Mouse (Mus musculus) heart, embryonic 16.5 days (tissue): ENCODE measurements at regions not wholly inside any gene's neighbourhood (a gene's known extent, or its start where the extent isn't known, plus 50 kb on each side); places are given as distances from the start of the nearest gene placed in this dataset.

Source experiments
- ATAC-seq: fragments of 200-750 bp; cut with Nextera tagmentation; replicated peaks from 2 replicates; pipeline ENCODE4 v1.8.0; 2017; ENCODE audit warnings: moderate number of reproducible peaks; ENCODE audit not compliant: insufficient read depth, low FRiP score; ENCODE audit errors: extremely low read depth
- H3K27ac ChIP-seq: fragments of 300-500 bp; sonication (generic); 2 replicates; pipeline ENCODE4 v1.5.1; 2014; ENCODE audit warnings: mild to moderate bottlenecking, low read length, control low read depth, moderate library complexity
- H3K27me3 ChIP-seq: fragments of 300-500 bp; sonication (generic); 2 replicates; pipeline ENCODE4 v1.6.1; 2014; ENCODE audit warnings: low read length, mixed read lengths; ENCODE audit not compliant: control insufficient read depth, insufficient read depth
- H3K36me3 ChIP-seq: fragments of 300-500 bp; sonication (generic); 2 replicates; pipeline ENCODE4 v1.6.1; 2014; ENCODE audit not compliant: control insufficient read depth, insufficient read depth
- H3K4me1 ChIP-seq: fragments of 300-500 bp; sonication (generic); 2 replicates; pipeline ENCODE4 v1.6.1; 2014; ENCODE audit warnings: low read length, mixed read lengths; ENCODE audit not compliant: control insufficient read depth, insufficient read depth
- H3K4me2 ChIP-seq: fragments of 300-500 bp; sonication (generic); 2 replicates; pipeline ENCODE4 v1.6.1; 2014; ENCODE audit warnings: low read depth, mild to moderate bottlenecking, control low read depth, low read length
- H3K4me3 ChIP-seq: fragments of 300-500 bp; sonication (generic); 2 replicates; pipeline ENCODE4 v1.5.1; 2014; ENCODE audit warnings: mild to moderate bottlenecking, control low read depth, low read length
- H3K9ac ChIP-seq: fragments of 300-500 bp; sonication (generic); 2 replicates; pipeline ENCODE4 v1.6.1; 2014; ENCODE audit warnings: low read length, control low read depth
- H3K9me3 ChIP-seq: fragments of 300-500 bp; sonication (generic); replicated peaks from 2 replicates; pipeline ENCODE4 v1.6.1; 2016; ENCODE audit warnings: low read length; ENCODE audit not compliant: control insufficient read depth
- WGBS: fragments of 180-500 bp; shearing (Covaris S2); extraction: QIAGEN DNeasy Blood & Tissue Kit; methylation state at CpG from one replicate; pipeline ENCODE4 v1.1.7; 2014; 5-methylcytosine and 5-hydroxymethylcytosine counted together

GRCm38 (mm10) chr10:98676907-98677306, 237.3 kb upstream of the Atp2b1 start:
- Histone ChIP-seq H3K27me3 (no peaks in the 10 kb centered on the region), H3K4me1 (no peaks in the 10 kb centered on the region), H3K36me3 (no peaks in the 10 kb centered on the region), H3K4me2 (no peak overlapping the region), H3K9me3 (no peaks in the 10 kb centered on the region), H3K9ac (no peak overlapping the region), H3K27ac (no peak overlapping the region), H3K4me3 (no peak overlapping the region)
- no peak for ATAC-seq
- WGBS = 57% methylated on average over 2 of the region's 2 CpGs

GRCm38 (mm10) chr10:98678234-98678633, 236.0 kb upstream of the Atp2b1 start:
- 76% methylated on average over 4 of the region's 4 CpGs for WGBS
- H3K4me2 ChIP-seq = no peak overlapping the region
- no peaks in the 10 kb centered on the region for H3K9me3 ChIP-seq
- no peaks in the 10 kb centered on the region for H3K36me3 ChIP-seq
- no peaks in the 10 kb centered on the region for H3K27me3 ChIP-seq
- no peaks in the 10 kb centered on the region for H3K4me1 ChIP-seq
- H3K27ac ChIP-seq = no peak overlapping the region
- no peak overlapping the region for H3K4me3 ChIP-seq
- no peak for ATAC-seq
- H3K9ac ChIP-seq = no peak overlapping the region

- H3K4me2 ChIP-seq = no peak overlapping the region
- no peak for ATAC-seq
- no peak overlapping the region for H3K27ac ChIP-seq
- no peaks in the 10 kb centered on the region for H3K36me3 ChIP-seq
- H3K9ac ChIP-seq = no peak overlapping the region
- H3K27me3 ChIP-seq = no peaks in the 10 kb centered on the region
- 88% methylated on average over 1 of the region's 1 CpGs for WGBS
- H3K4me1 ChIP-seq = no peaks in the 10 kb centered on the region; the same call in 1 of the 2 replicates
- H3K9me3 ChIP-seq = no peaks in the 10 kb centered on the region
- no peak overlapping the region for H3K4me3 ChIP-seq
Observed at GRCm38 (mm10) chr10:98682436-98682835, 231.8 kb upstream of the Atp2b1 start.

GRCm38 (mm10) chr10:98684195-98684594, 230.0 kb upstream of the Atp2b1 start:
- ATAC-seq = peak; percentile 65; the same call in 1 of the 2 replicates
- Histone ChIP-seq H3K4me2 (peak overlapping the region; percentile 45), H3K4me1 (no peaks in the 10 kb centered on the region; the same call in 1 of the 2 replicates), H3K9me3 (no peaks in the 10 kb centered on the region), H3K27ac (peak overlapping the region; percentile 33; the same call in 1 of the 2 replicates), H3K4me3 (peak overlapping the region; percentile 20), H3K9ac (0 out of 2 replicates have a peak overlapping the region, but pooled peaks have one; percentile 3), H3K36me3 (no peaks in the 10 kb centered on the region), H3K27me3 (no peaks in the 10 kb centered on the region)
- WGBS = 23% methylated on average over 12 of the region's 12 CpGs

- 67% methylated on average over 8 of the region's 8 CpGs for WGBS
- Histone ChIP-seq H3K27ac (no peak overlapping the region), H3K27me3 (no peaks in the 10 kb centered on the region), H3K9me3 (no peaks in the 10 kb centered on the region), H3K9ac (no peak overlapping the region), H3K4me1 (no peaks in the 10 kb centered on the region; the same call in 1 of the 2 replicates), H3K4me3 (no peak overlapping the region; the same call in 1 of the 2 replicates), H3K36me3 (no peaks in the 10 kb centered on the region), H3K4me2 (peak overlapping the region; percentile 45)
- no peak for ATAC-seq
Observed at GRCm38 (mm10) chr10:98684707-98685106, 229.5 kb upstream of the Atp2b1 start.

GRCm38 (mm10) chr10:98685739-98686138, 228.5 kb upstream of the Atp2b1 start:
- 82% methylated on average over 2 of the region's 2 CpGs for WGBS
- Histone ChIP-seq H3K9ac (no peak overlapping the region), H3K27ac (no peak overlapping the region), H3K4me1 (no peaks in the 10 kb centered on the region; the same call in 1 of the 2 replicates), H3K4me2 (no peak overlapping the region), H3K27me3 (no peaks in the 10 kb centered on the region), H3K9me3 (no peaks in the 10 kb centered on the region), H3K36me3 (no peaks in the 10 kb centered on the region), H3K4me3 (no peak overlapping the region)
- no peak for ATAC-seq

- Histone ChIP-seq H3K4me2 (no peak overlapping the region), H3K4me1 (no peaks in the 10 kb centered on the region; the same call in 1 of the 2 replicates), H3K9ac (no peak overlapping the region), H3K9me3 (no peaks in the 10 kb centered on the region), H3K27me3 (no peaks in the 10 kb centered on the region), H3K4me3 (no peak overlapping the region), H3K36me3 (no peaks in the 10 kb centered on the region), H3K27ac (no peak overlapping the region)
- ATAC-seq = no peak
Observed at GRCm38 (mm10) chr10:98686370-98686769, 227.8 kb upstream of the Atp2b1 start.

GRCm38 (mm10) chr10:98691816-98692215, 222.4 kb upstream of the Atp2b1 start:
- H3K4me3 ChIP-seq = no peak overlapping the region
- H3K9me3 ChIP-seq = no peaks in the 10 kb centered on the region
- H3K27ac ChIP-seq = no peak overlapping the region
- H3K36me3 ChIP-seq = no peaks in the 10 kb centered on the region
- no peak overlapping the region for H3K9ac ChIP-seq
- WGBS = 78% methylated on average over 5 of the region's 5 CpGs
- no peak overlapping the region for H3K4me2 ChIP-seq
- H3K27me3 ChIP-seq = no peaks in the 10 kb centered on the region
- no peaks in the 10 kb centered on the region for H3K4me1 ChIP-seq
- ATAC-seq = no peak

GRCm38 (mm10) chr10:98694690-98695370, 219.4 kb upstream of the Atp2b1 start:
- WGBS = 84% methylated on average over 2 of the region's 2 CpGs
- no peak overlapping the region for H3K4me2 ChIP-seq
- H3K4me1 ChIP-seq = no peaks in the 10 kb centered on the region
- no peak overlapping the region for H3K27ac ChIP-seq
- H3K27me3 ChIP-seq = no peaks in the 10 kb centered on the region
- H3K9ac ChIP-seq = no peak overlapping the region
- no peak overlapping the region for H3K4me3 ChIP-seq
- no peak for ATAC-seq
- H3K9me3 ChIP-seq = no peaks in the 10 kb centered on the region
- no peaks in the 10 kb centered on the region for H3K36me3 ChIP-seq
